10 mouse cellular contexts compared by ENCODE assay signal in genomic region chr1:53773994-53774393, GRCm38 (mm10). TPM values are rescaled to one million over a fixed set of nuclear protein-coding genes. Genes with fewer than 3 reads are reported as not detected.
A peak's percentile ranks its signal among the peaks of the same experiment; 100 is the strongest.
DNase-seq lines count a peak whose midpoint lies in the region; ATAC-seq and TF ChIP-seq lines count a peak whose summit lies in the region.
"Had no signal": no experiment of that assay in that cellular context is flagged by ENCODE, and none has a peak within 500 bp of the region (broad histone marks: within the 10 kb centered on the region; RNA-seq: fewer than 3 reads in every experiment).

No protein-coding gene starts in this region.

- no peak overlapping the region for H3K27ac ChIP-seq in hindbrain, embryonic 12.5 days
- H3K27ac ChIP-seq: embryonic facial prominence, embryonic 12.5 days; limb, embryonic 13.5 days had no signal

- intact Hi-C loops in left cerebral cortex, postnatal 10 days (cut with DNase I): no loop called here

- peaks cover 25% of the 10 kb centered on the region for H3K36me3 ChIP-seq in G1E (replicated peaks)
- no peaks in the 10 kb centered on the region for H3K36me3 ChIP-seq in hindbrain, embryonic 12.5 days
- H3K36me3 ChIP-seq: embryonic facial prominence, embryonic 12.5 days had no signal

- no peaks in the 10 kb centered on the region for H3K27me3 ChIP-seq in G1E (ENCODE audit: insufficient read depth, low read length)
- no peaks in the 10 kb centered on the region for H3K27me3 ChIP-seq in hindbrain, embryonic 12.5 days
- H3K27me3 ChIP-seq: embryonic facial prominence, embryonic 12.5 days; limb, embryonic 13.5 days had no signal

- ATAC-seq in G1E (ENCODE audit: extremely low read depth, insufficient number of reproducible peaks, low FRiP score, poor library complexity, severe bottlenecking): peak; percentile 91
- no peak for ATAC-seq in hindbrain, embryonic 12.5 days (ENCODE audit: low FRiP score)

- H3K4me2 ChIP-seq in hindbrain, embryonic 12.5 days (replicated peaks): no peak overlapping the region
- H3K4me2 ChIP-seq: embryonic facial prominence, embryonic 12.5 days; limb, embryonic 13.5 days had no signal

- no peak for TF ChIP-seq CTCF in G1E (IDR thresholded peaks at IDR 0.05; ENCODE audit: low read depth, low read length)

- H3K4me3 ChIP-seq in G1E (ENCODE audit: low read depth, low read length): peak overlapping the region; percentile 17; the same call in 1 of the 2 replicates
- H3K4me3 ChIP-seq in hindbrain, embryonic 12.5 days: no peak overlapping the region
- H3K4me3 ChIP-seq: embryonic facial prominence, embryonic 12.5 days; limb, embryonic 13.5 days had no signal

- no peak overlapping the region for H3K9ac ChIP-seq in hindbrain, embryonic 12.5 days
- H3K9ac ChIP-seq: embryonic facial prominence, embryonic 12.5 days; limb, embryonic 13.5 days had no signal

- no peaks in the 10 kb centered on the region for H3K9me3 ChIP-seq in G1E (replicated peaks)
- no peaks in the 10 kb centered on the region for H3K9me3 ChIP-seq in hindbrain, embryonic 12.5 days (replicated peaks)
- H3K9me3 ChIP-seq: embryonic facial prominence, embryonic 12.5 days; limb, embryonic 13.5 days had no signal

- H3K4me1 ChIP-seq in G1E (ENCODE audit: insufficient read depth, low read depth, low read length): peaks cover 36% of the 10 kb centered on the region
- no peaks in the 10 kb centered on the region for H3K4me1 ChIP-seq in hindbrain, embryonic 12.5 days
- H3K4me1 ChIP-seq: embryonic facial prominence, embryonic 12.5 days had no signal

- 67% methylated on average over 6 of the region's 6 CpGs for WGBS in hindbrain, embryonic 12.5 days

- peak; percentile 31 for DNase-seq in adrenal gland, adult 2 months
- no peak for DNase-seq in adrenal gland, adult 8-10 months
- peak; percentile 40 for DNase-seq in G1E (ENCODE audit: low spot score)
- DNase-seq in heart, postnatal 4 days: peak; percentile 9
- peak; percentile 85 to 90 for DNase-seq in natural killer cell, adult 2 months (ENCODE audit: low spot score in 2 of 2)
- DNase-seq in embryo, embryonic 11 days: no peak
- no peak for DNase-seq in left cerebral cortex, postnatal 10 days (ENCODE audit: extremely low spot score in 1 of 2, low spot score in 2 of 2)

RNA-seq across cellular contexts. Expression of gene Stk17b, which starts 11.0 kb away (rescaled TPM):
- total RNA-seq in adrenal gland, adult 2 months (2021): 10 to 100 TPM in 1 of 2 experiments, 1 to 10 TPM in 1; 9.6 to 15.5 TPM
- 1.0 and 1.1 TPM in 2 replicates for polyA plus RNA-seq in adrenal gland, adult 2 months (2012; rRNA removed)
- 10 to 100 TPM in 3 of 4 experiments, 1 to 10 TPM in 1; 7.7 to 13.1 (median 11.4) TPM for total RNA-seq in adrenal gland, adult 8-10 months (2022)
- total RNA-seq in G1E (2014; fragmentation: Nextera tagmentation): 72.8 and 85.6 TPM in 2 replicates
- 140 and 177 TPM in 2 replicates for total RNA-seq in G1E (2017)
- 3.3 and 3.6 TPM in 2 replicates for polyA plus RNA-seq in G1E (2012)
- 10 to 100 TPM; 18.9 to 23.2 TPM for total RNA-seq in heart, postnatal 4 days (2021)
- 8.8 and 9.2 TPM in 2 replicates for polyA plus RNA-seq in hindbrain, embryonic 12.5 days (2016; fragmentation: Nextera tagmentation; extraction: Ambion mirVana)
- 10 to 100 TPM in 1 of 2 experiments, 1 to 10 TPM in 1; 7.5 to 10.1 TPM for total RNA-seq in left cerebral cortex, postnatal 10 days (2021)

Comparison
In these comparisons a context has a peak if more than half of its experiments do, and no peak if none do; other contexts are left out.
1. DNase-seq: peak in adrenal gland, adult 2 months (single experiment), G1E (single experiment), heart, postnatal 4 days (single experiment) and natural killer cell, adult 2 months (2 of 2); none in adrenal gland, adult 8-10 months (single experiment), embryo, embryonic 11 days (single experiment) and left cerebral cortex, postnatal 10 days (0 of 2).